Mouse (Mus musculus) retina, postnatal 1 day (tissue): ENCODE results near the gene Miox.

Experiments
- DNase-seq: peaks from one replicate; pipeline ENCODE4 v3.0.0-alpha.2; 2012

Gene Miox

GRCm38 (mm10) chr15:89334271-89334670, at the start of gene Miox:
Gene Miox, plus strand, starts transcription at chr15:89334398.
- DNase-seq = no peak

- no peak for DNase-seq
Observed at GRCm38 (mm10) chr15:89285004-89285403, 49.2 kb upstream of the Miox start.

GRCm38 (mm10) chr15:89285478-89285877, 48.7 kb upstream of the Miox start:
- peak; percentile 8 for DNase-seq

GRCm38 (mm10) chr15:89286114-89286513, 48.1 kb upstream of the Miox start:
- DNase-seq = no peak

- DNase-seq = no peak
Observed at GRCm38 (mm10) chr15:89286582-89286981, 47.6 kb upstream of the Miox start.

GRCm38 (mm10) chr15:89288227-89288767, 45.9 kb upstream of the Miox start:
- no peak for DNase-seq

- no peak for DNase-seq
Observed at GRCm38 (mm10) chr15:89289455-89289854, 44.7 kb upstream of the Miox start.

GRCm38 (mm10) chr15:89291521-89291920, 42.7 kb upstream of the Miox start:
- no peak for DNase-seq

- no peak for DNase-seq
Observed at GRCm38 (mm10) chr15:89292795-89293194, 41.4 kb upstream of the Miox start.

GRCm38 (mm10) chr15:89293778-89294177, 40.4 kb upstream of the Miox start:
- DNase-seq = no peak

- no peak for DNase-seq
Observed at GRCm38 (mm10) chr15:89295580-89296165, 38.5 kb upstream of the Miox start.

GRCm38 (mm10) chr15:89296465-89296864, 37.7 kb upstream of the Miox start:
- DNase-seq = no peak

GRCm38 (mm10) chr15:89297695-89298094, 36.5 kb upstream of the Miox start:
- DNase-seq = no peak

GRCm38 (mm10) chr15:89300180-89300579, 34.0 kb upstream of the Miox start:
- no peak for DNase-seq

- no peak for DNase-seq
Observed at GRCm38 (mm10) chr15:89300600-89300999, 33.6 kb upstream of the Miox start.

- DNase-seq = no peak
Observed at GRCm38 (mm10) chr15:89305966-89306365, 28.2 kb upstream of the Miox start.

- no peak for DNase-seq
Observed at GRCm38 (mm10) chr15:89307461-89307860, 26.7 kb upstream of the Miox start.

GRCm38 (mm10) chr15:89308406-89309139, 25.6 kb upstream of the Miox start:
- DNase-seq = no peak

GRCm38 (mm10) chr15:89309962-89310498, 24.2 kb upstream of the Miox start:
- no peak for DNase-seq

GRCm38 (mm10) chr15:89313359-89313758, 20.8 kb upstream of the Miox start:
- DNase-seq = no peak

- no peak for DNase-seq
Observed at GRCm38 (mm10) chr15:89314107-89314506, 20.1 kb upstream of the Miox start.

- peak; percentile 40 for DNase-seq
Observed at GRCm38 (mm10) chr15:89314511-89315189, 19.5 kb upstream of the Miox start.

GRCm38 (mm10) chr15:89315190-89315731, 18.9 kb upstream of the Miox start, which contains the start of gene Sbf1:
Gene Sbf1, minus strand, starts transcription at chr15:89315311.
- peak; percentile 98 for DNase-seq
